Mouse (Mus musculus) stomach, postnatal 0 days (tissue): ENCODE results near the gene Ttf2. TPM values are rescaled to one million over a fixed set of nuclear protein-coding genes. Genes with fewer than 3 reads are reported as not detected.
A peak's percentile ranks its signal among the peaks of the same experiment; 100 is the strongest.

ENCODE experiments used
- ATAC-seq: fragments of 200-750 bp; cut with Nextera tagmentation; 2 replicates; pipeline ENCODE4 v1.8.0; 2017; ENCODE audit not compliant: low FRiP score, low TSS enrichment
- DNase-seq: peaks from one replicate; pipeline ENCODE4 v3.0.0-alpha.2; 2016; ENCODE audit warnings: low spot score
- H3K27ac ChIP-seq: fragments of 300-500 bp; sonication (generic); replicated peaks from 2 replicates; pipeline ENCODE4 v1.5.1; 2014; ENCODE audit warnings: mild to moderate bottlenecking, control low read depth
- H3K27me3 ChIP-seq: fragments of 300-500 bp; sonication (generic); 2 replicates; pipeline ENCODE4 v1.6.1; 2014; ENCODE audit warnings: low read length; ENCODE audit not compliant: control insufficient read depth, insufficient read depth
- H3K36me3 ChIP-seq: fragments of 300-500 bp; sonication (generic); 2 replicates; pipeline ENCODE4 v1.6.1; 2014; ENCODE audit warnings: low read length, mixed read lengths; ENCODE audit not compliant: control insufficient read depth, insufficient read depth
- H3K4me1 ChIP-seq: fragments of 300-500 bp; sonication (generic); replicated peaks from 2 replicates; pipeline ENCODE4 v1.6.1; 2014; ENCODE audit warnings: antibody characterized with exemption; ENCODE audit not compliant: control insufficient read depth, insufficient read depth
- H3K4me2 ChIP-seq: fragments of 300-500 bp; sonication (generic); replicated peaks from 2 replicates; pipeline ENCODE4 v1.6.1; 2014; ENCODE audit warnings: low read depth, mild to moderate bottlenecking, control low read depth, moderate library complexity
- H3K4me3 ChIP-seq: fragments of 300-500 bp; sonication (generic); 2 replicates; pipeline ENCODE4 v1.5.1; 2014; ENCODE audit warnings: low read depth, low read length, control low read depth
- H3K9ac ChIP-seq: fragments of 300-500 bp; sonication (generic); 2 replicates; pipeline ENCODE4 v1.6.1; 2014; ENCODE audit warnings: mild to moderate bottlenecking, low read length, control low read depth, mixed read lengths
- H3K9me3 ChIP-seq: fragments of 300-500 bp; sonication (generic); 2 replicates; pipeline ENCODE4 v1.6.1; 2016; ENCODE audit warnings: low read length; ENCODE audit not compliant: control insufficient read depth
- CTCF ChIP-seq: IDR thresholded peaks from 2 replicates; pipeline ENCODE4 v1.5.1; 2016; ENCODE audit warnings: antibody characterized with exemption, low read depth, mild to moderate bottlenecking, moderate library complexity
- EP300 ChIP-seq: optimal IDR thresholded peaks from 2 replicates; pipeline ENCODE3; 2016; ENCODE audit warnings: antibody characterized with exemption
- WGBS: fragments of 180-500 bp; shearing (Covaris S2); extraction: QIAGEN DNeasy Blood & Tissue Kit; methylation state at CpG from one replicate; pipeline ENCODE4 v1.1.7; 2014; 5-methylcytosine and 5-hydroxymethylcytosine counted together
- polyA plus RNA-seq: library from polyadenylated mRNA; unstranded; fragments of >200 nt; fragmentation: Nextera tagmentation; extraction: Ambion mirVana; gene quantifications from 2 replicates; pipeline ENCODE4 v1.2.1, GENCODE M21; 2015

The Ttf2 gene
- polyA plus RNA-seq, 1 experiment from 2014 or later, result 4.1 TPM

GRCm38 (mm10) chr3:100925176-100925575, 44.3 kb downstream of the Ttf2 start:
- WGBS, result 66% methylated on average over 16 of the region's 16 CpGs

GRCm38 (mm10) chr3:100924065-100924732, 45.3 kb downstream of the Ttf2 start:
- H3K27ac ChIP-seq, result no peak overlapping the region
- H3K4me1 ChIP-seq, result peaks cover 8% of the 10 kb centered on the region
- TF ChIP-seq EP300 (no peak), CTCF (no peak)
- H3K4me2 ChIP-seq, result no peak overlapping the region
- no peak overlapping the region for H3K9ac ChIP-seq
- no peak for ATAC-seq
- no peaks in the 10 kb centered on the region for H3K27me3 ChIP-seq
- WGBS, result 49% methylated on average over 6 of the region's 6 CpGs
- DNase-seq, result no peak
- no peaks in the 10 kb centered on the region; the same call in 1 of the 2 replicates for H3K36me3 ChIP-seq
- H3K4me3 ChIP-seq, result no peak overlapping the region
- no peaks in the 10 kb centered on the region for H3K9me3 ChIP-seq

More at GRCm38 (mm10) chr3:100925176-100925575, 44.3 kb downstream of the Ttf2 start:
- DNase-seq (no peak), ATAC-seq (no peak)
- Histone ChIP-seq H3K4me2 (0 out of 2 replicates have a peak overlapping the region, but pooled peaks have one; percentile 11), H3K4me3 (no peak overlapping the region), H3K27me3 (no peaks in the 10 kb centered on the region), H3K9ac (no peak overlapping the region), H3K36me3 (no peaks in the 10 kb centered on the region; the same call in 1 of the 2 replicates), H3K27ac (no peak overlapping the region), H3K9me3 (no peaks in the 10 kb centered on the region), H3K4me1 (peaks cover 8% of the 10 kb centered on the region)
- no peak for TF ChIP-seq EP300
- TF ChIP-seq CTCF, result no peak

- peak overlapping the region; percentile 58 for H3K4me2 ChIP-seq
- 27% methylated on average over 28 of the region's 28 CpGs for WGBS
- peak overlapping the region; percentile 53 for H3K4me3 ChIP-seq
- DNase-seq, result no peak
- H3K4me1 ChIP-seq, result peaks cover 8% of the 10 kb centered on the region
- H3K9me3 ChIP-seq, result no peaks in the 10 kb centered on the region
- TF ChIP-seq CTCF, result no peak
- ATAC-seq, result peak; percentile 48
- peak overlapping the region; percentile 75 for H3K9ac ChIP-seq
- peak overlapping the region; percentile 80 for H3K27ac ChIP-seq
- no peaks in the 10 kb centered on the region for H3K27me3 ChIP-seq
- H3K36me3 ChIP-seq, result no peaks in the 10 kb centered on the region
Observed at GRCm38 (mm10) chr3:100922506-100923375, 46.7 kb downstream of the Ttf2 start.

- ATAC-seq, result peak; percentile 99
- no peak for TF ChIP-seq CTCF
- TF ChIP-seq EP300, result no peak
- WGBS, result under 1% methylated on average over 39 of the region's 39 CpGs
Observed at GRCm38 (mm10) chr3:100921825-100922505, 47.5 kb downstream of the Ttf2 start, which contains the start of gene Trim45. Gene Trim45, plus strand, starts transcription at chr3:100922202.

GRCm38 (mm10) chr3:100920611-100921140, 48.8 kb downstream of the Ttf2 start:
- no peak for DNase-seq
- no peak overlapping the region for H3K4me3 ChIP-seq
- H3K27me3 ChIP-seq, result no peaks in the 10 kb centered on the region
- H3K9ac ChIP-seq, result no peak overlapping the region
- H3K4me2 ChIP-seq, result no peak overlapping the region
- WGBS, result 80% methylated on average over 9 of the region's 9 CpGs
- no peaks in the 10 kb centered on the region for H3K36me3 ChIP-seq
- no peak for TF ChIP-seq EP300
- TF ChIP-seq CTCF, result no peak
- no peak for ATAC-seq
- H3K4me1 ChIP-seq, result peaks cover 8% of the 10 kb centered on the region
- H3K9me3 ChIP-seq, result no peaks in the 10 kb centered on the region
- no peak overlapping the region for H3K27ac ChIP-seq

More at GRCm38 (mm10) chr3:100921825-100922505, 47.5 kb downstream of the Ttf2 start, which contains the start of gene Trim45:
- H3K9ac ChIP-seq, result peak within 1 kb of the TSS; percentile 75
- H3K9me3 ChIP-seq, result no peaks in the 10 kb centered on the region
- H3K27ac ChIP-seq, result peak within 1 kb of the TSS; percentile 80
- peak within 1 kb of the TSS; percentile 58 for H3K4me2 ChIP-seq
- H3K4me1 ChIP-seq, result peaks cover 8% of the 10 kb centered on the region
- peak; percentile 98 for DNase-seq
- no peaks in the 10 kb centered on the region for H3K36me3 ChIP-seq
- peak within 1 kb of the TSS; percentile 53 for H3K4me3 ChIP-seq
- H3K27me3 ChIP-seq, result no peaks in the 10 kb centered on the region
